Mouse (Mus musculus) kidney, adult 9 months (tissue): ENCODE data around the gene Bcl9.

ENCODE experiments used
- DNase-seq: peaks from one replicate; pipeline ENCODE4 v3.0.0; 2022

The Bcl9 gene

DNA sequence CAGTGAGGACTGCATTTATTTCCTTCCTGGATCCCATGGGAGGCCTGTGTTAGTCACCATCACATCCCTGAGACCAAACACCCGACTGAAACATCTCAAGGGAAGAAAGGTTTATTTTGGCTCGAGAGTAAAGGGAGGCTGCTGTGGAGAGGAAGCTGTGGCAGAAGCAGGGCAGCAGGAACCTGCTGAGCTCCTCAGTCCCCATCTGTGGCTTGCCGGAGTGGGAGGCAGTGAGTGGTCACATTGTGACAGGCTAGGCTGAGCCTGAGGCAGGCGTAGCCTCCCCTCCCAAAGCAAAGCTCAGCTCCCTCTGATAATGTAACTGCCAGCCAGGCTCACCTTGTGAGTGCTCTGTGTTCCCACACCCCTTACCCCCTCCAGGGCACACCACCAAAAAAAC lies 130.6 kb downstream of the Bcl9 start:
- no peak for DNase-seq

DNA sequence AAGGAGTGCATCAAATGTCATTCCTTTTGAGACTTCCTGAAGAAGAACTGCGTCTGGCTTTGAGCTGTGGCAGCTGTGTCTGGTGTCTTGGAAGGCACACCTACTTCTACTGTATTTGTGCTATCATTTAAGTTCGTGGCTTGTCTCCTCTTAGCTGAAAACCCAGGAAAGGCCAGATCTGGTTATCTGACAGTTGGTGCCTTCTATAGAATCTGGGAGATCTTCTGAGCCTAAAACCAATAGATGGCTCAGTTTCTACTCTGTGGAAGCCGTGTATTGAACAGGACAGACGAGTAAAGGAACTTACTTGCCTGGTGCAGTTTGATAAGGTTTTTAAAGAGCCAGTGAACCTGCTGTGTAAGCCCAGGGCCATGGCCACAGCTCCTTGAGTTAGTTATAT lies 133.2 kb downstream of the Bcl9 start:
- DNase-seq: no peak

DNA sequence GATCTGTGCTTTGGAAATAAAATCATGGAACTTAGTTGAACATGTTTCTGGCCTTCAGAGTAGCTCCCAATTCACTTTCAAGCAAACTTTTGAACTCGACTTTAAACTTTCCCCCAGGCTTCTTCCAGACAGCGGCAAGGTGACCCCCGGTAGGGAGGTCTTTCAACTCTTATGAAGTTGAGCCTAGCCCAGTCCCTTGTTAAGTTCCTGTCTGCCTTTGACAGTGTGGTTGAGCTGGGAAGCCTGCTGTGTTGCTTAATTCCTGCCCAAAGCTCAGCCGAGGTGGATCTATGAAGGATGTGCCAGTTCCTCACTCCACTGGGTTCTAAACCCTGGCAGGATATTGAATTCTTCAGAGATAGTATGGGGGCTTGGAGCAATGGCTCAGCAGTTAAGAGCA lies 135.9 kb downstream of the Bcl9 start:
- DNase-seq: no peak

DNA sequence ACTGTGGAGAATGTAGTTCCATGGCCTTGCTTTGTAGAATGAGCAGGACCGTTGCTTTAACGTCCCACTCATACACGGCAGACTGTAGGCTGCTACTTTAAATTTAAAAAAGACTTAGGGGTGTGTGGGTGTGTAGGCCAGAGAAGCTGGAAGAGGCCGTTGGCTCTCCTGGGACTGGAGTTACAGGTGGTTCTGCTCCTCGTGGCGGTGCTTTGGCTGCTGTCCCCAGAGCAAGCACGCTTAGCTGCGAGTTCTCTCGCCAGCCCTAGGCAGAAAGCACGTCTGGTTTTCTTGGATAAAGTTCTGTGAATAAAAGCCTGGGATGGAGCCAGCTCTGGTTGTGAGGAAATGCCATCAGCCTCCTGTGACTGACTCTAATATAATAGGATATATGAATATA lies 136.8 kb downstream of the Bcl9 start:
- no peak for DNase-seq

DNA sequence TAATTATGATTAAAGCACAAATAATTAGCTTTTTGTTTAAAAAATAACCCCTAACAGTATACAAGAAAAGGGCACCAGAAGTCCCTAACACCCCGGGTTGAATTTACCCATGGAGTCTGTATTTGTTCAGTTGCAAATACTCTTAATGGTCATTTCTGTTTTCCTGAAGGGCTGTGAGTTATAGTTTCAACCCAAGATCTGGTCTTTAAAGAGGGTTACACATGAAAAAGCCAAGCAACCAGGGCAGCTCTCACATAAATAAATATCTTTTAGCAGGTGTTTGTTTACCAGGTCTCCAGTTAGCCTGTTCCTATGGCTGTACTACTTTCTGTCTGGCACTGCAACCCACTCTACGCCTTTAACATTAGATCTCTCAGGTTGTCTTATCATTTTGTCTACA lies 137.7 kb downstream of the Bcl9 start:
- no peak for DNase-seq

DNA sequence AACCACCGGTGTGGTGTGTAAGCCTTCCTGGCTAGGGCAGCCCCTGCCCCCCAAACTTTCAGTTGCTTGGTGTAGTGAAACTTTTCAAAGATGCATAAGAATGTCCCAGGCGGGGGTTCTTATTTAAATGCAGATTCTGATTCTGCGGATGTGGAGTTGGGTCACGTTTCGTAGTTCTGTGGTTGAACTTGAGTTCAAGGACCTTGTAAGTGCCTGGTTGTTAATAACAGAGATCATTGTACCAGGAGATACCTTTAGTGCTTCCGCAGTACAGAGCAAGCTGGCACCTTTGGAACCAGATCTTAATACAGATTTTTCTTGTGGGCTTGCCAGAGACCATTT lies 138.2 kb downstream of the Bcl9 start:
- DNase-seq: peak; percentile 78

DNA sequence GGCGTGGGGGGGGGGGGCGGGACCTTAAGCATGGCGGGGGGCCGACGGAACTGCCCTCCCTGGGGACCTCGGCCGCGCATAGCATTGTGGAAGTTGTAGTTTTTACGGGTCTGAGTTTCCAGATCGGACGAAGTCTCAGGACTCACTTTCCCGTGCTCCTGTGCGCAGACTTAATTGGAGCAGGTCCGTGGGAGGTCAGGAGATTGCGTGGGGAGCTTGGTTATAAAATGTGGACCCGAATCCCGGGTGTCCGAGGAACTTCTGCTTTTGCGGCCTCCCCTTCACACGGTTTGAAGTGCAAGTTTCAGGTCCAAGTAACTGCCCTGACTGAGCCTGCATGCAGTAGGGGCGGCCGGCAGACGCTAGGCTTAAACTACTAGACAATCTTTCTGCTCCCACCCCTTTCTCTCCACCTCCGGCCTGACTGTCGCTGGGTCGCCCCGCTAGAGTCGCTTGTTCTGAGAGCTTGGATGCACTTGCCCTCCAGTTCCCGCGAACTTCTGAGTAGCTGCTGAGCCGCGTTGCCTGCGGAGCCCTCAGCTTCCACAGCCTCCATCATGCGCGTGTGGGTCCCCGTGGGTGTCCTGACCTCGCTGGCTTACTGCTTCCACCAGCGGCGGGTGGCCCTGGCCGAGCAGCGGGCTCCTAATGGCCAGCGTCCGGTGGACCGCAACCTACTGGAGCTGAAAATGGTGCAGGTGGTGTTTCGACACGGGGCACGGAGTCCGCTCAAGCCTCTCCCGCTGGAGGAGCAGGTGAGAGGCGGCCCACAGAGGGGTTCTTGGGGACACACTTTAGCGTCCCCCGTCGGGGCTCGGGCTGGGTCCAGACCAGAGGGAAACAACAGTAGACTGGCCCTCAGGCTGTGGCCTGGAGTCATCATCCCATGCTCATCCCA lies 138.9 kb downstream of the Bcl9 start, which contains the start of gene Acp6:
TSS of gene Acp6 (plus strand) at position 167 of the 898 bp plus-strand sequence.
- peak; percentile 97 for DNase-seq

DNA sequence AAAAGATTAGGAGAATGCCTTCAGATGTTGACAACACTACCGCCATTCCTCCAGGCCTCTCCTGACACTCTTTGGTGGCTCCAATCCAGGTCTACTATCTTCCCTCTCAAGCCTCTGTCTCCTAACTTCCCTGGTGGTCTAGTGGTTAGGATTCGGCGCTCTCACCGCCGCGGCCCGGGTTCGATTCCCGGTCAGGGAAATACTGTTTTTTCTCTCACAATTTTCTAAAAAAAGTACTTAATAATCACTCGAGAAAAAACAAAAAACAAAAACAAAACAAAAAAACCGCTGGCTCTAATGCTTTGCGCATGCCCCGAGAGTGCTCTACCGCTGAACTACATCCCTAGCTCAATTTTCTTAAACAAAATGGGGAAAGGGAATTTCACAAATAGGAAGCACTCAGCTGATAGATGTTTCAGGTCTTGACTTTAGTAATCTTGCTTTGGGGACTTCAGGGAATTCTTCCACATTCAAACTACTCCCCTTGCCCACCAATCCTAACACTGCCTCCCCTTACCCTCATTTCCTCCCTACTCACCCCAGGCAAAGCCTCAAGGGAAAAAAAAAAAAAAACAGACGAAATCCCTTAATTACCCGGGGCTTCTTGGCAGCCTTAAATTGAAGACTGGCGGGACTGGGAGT lies 139.6 kb downstream of the Bcl9 start:
- DNase-seq: peak; percentile 89

DNA sequence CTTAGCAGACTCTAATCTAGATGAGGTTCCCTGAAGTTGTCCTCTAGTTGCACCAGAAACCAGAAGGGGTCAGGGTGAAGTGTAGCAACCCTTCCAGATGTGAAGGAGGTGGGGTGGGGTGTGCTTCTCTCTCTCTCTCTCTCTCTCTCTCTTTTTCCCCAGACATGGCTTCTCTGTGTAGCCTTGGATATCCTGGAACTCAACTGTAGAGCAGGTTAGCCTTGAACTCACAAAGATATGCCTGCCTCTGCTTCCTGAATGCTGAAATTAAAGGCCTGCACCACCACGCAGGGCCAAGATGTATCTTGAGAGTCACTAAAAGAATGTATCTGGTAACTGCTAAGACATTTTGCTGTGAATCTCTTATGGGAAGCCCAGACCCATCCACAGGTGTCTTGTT lies 140.4 kb downstream of the Bcl9 start:
- no peak for DNase-seq

DNA sequence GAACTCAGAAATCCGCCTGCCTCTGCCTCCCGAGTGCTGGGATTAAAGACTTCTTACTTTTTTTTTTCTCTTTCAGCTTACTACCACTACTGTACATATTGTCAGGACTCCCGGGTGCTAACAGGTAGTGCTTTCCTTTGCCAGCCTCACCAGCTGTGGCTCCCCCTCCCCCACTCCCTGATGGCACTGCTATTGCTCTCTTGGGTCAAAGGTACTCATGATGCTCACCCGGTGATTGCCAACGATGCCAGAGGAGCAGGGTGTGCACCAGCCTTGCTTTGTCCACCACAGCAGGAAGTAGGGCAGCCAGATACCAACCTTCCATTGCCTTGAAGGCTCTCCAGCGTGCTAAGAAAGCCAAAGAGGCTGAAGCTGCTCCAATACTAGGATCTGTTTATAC lies 141.3 kb downstream of the Bcl9 start:
- DNase-seq: peak; percentile 73
